Mouse (Mus musculus) small intestine, adult 2 months (tissue): ENCODE results near the gene Rptor.

Experiments used
- CTCF ChIP-seq: fragments of 200-500 bp; IDR thresholded peaks from 2 replicates; pipeline ENCODE4 v1.5.1; 2012; ENCODE audit warnings: low read depth, mild to moderate bottlenecking, control low read depth, inconsistent platforms, low read length, moderate library complexity, mixed read lengths; ENCODE audit not compliant: insufficient replicate concordance, insufficient read length; ENCODE audit errors: extremely low read depth
- POLR2A ChIP-seq: fragments of 200-500 bp; IDR thresholded peaks from 2 replicates; pipeline ENCODE4 v1.6.1; 2012; ENCODE audit warnings: low read depth, mild to moderate bottlenecking, control low read depth, inconsistent platforms, low read length, moderate library complexity

DNA sequence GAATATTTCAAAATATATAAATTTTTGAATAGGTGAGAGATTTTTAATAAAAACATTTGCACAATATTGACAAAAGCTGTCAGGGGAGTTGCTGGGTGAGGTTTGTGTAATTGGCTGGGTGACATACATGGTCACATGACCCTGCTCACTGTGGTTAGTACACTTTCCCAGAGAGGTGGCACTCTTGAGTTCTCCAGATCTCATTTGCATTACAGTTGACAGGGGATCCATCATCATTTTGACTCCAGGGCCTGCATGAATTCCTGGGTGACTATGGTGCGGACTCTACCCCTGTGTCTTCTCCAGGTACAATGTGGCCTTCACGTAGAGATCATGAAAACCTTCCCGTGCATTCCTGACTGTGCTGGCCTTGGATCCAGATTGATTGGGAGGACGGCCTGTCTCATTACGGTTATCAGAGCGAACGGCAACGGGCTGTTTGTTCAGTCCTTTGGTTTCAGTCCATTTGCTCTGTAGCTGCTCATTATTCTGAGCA is 183.7 kb downstream of the Rptor start:
- TF ChIP-seq CTCF = no peak
- TF ChIP-seq POLR2A = no peak
